Mouse (Mus musculus): ENCODE measurements around the gene Ppfibp1.

Ppfibp1 gene

GRCm38 (mm10) chr6:146958694-146959093, 70.4 kb downstream of the Ppfibp1 start:
- DNase-seq (ENCODE audit: low read depth, low spot score): no peak

- DNase-seq (ENCODE audit: low read depth, low spot score): no peak
Observed at GRCm38 (mm10) chr6:146959908-146960680, 71.8 kb downstream of the Ppfibp1 start.

- DNase-seq (ENCODE audit: low read depth, low spot score): no peak
Observed at GRCm38 (mm10) chr6:146960956-146961355, 72.7 kb downstream of the Ppfibp1 start.

GRCm38 (mm10) chr6:146961832-146962481, 73.7 kb downstream of the Ppfibp1 start:
- no peak for DNase-seq (ENCODE audit: low read depth, low spot score)

GRCm38 (mm10) chr6:146963396-146964150, 75.3 kb downstream of the Ppfibp1 start:
- no peak for DNase-seq (ENCODE audit: low read depth, low spot score)

- DNase-seq (ENCODE audit: low read depth, low spot score): no peak
Observed at GRCm38 (mm10) chr6:146965139-146965772, 77.0 kb downstream of the Ppfibp1 start.

- no peak for DNase-seq (ENCODE audit: low read depth, low spot score)
Observed at GRCm38 (mm10) chr6:146966446-146967019, 78.2 kb downstream of the Ppfibp1 start.

- DNase-seq (ENCODE audit: low read depth, low spot score): no peak
Observed at GRCm38 (mm10) chr6:146967836-146968235, 79.5 kb downstream of the Ppfibp1 start.

GRCm38 (mm10) chr6:146970811-146971210, 82.5 kb downstream of the Ppfibp1 start:
- DNase-seq (ENCODE audit: low read depth, low spot score): no peak

- DNase-seq (ENCODE audit: low read depth, low spot score): no peak
Observed at GRCm38 (mm10) chr6:146971366-146971765, 83.1 kb downstream of the Ppfibp1 start.

GRCm38 (mm10) chr6:146972009-146972408, 83.7 kb downstream of the Ppfibp1 start:
- no peak for DNase-seq (ENCODE audit: low read depth, low spot score)

- DNase-seq (ENCODE audit: low read depth, low spot score): no peak
Observed at GRCm38 (mm10) chr6:146972740-146973139, 84.5 kb downstream of the Ppfibp1 start.

GRCm38 (mm10) chr6:146973406-146973805, 85.1 kb downstream of the Ppfibp1 start:
- DNase-seq (ENCODE audit: low read depth, low spot score): no peak

GRCm38 (mm10) chr6:146973830-146974229, 85.5 kb downstream of the Ppfibp1 start:
- DNase-seq (ENCODE audit: low read depth, low spot score): no peak

- no peak for DNase-seq (ENCODE audit: low read depth, low spot score)
Observed at GRCm38 (mm10) chr6:146976446-146976845, 88.2 kb downstream of the Ppfibp1 start.

GRCm38 (mm10) chr6:146978691-146979114, 90.4 kb downstream of the Ppfibp1 start:
- DNase-seq (ENCODE audit: low read depth, low spot score): no peak

- DNase-seq (ENCODE audit: low read depth, low spot score): no peak
Observed at GRCm38 (mm10) chr6:146979115-146979744, 90.9 kb downstream of the Ppfibp1 start.

- no peak for DNase-seq (ENCODE audit: low read depth, low spot score)
Observed at GRCm38 (mm10) chr6:146979953-146980352, 91.7 kb downstream of the Ppfibp1 start.

- no peak for DNase-seq (ENCODE audit: low read depth, low spot score)
Observed at GRCm38 (mm10) chr6:146981249-146981835, 93.1 kb downstream of the Ppfibp1 start.

- no peak for DNase-seq (ENCODE audit: low read depth, low spot score)
Observed at GRCm38 (mm10) chr6:146984569-146984968, 96.3 kb downstream of the Ppfibp1 start.

- peak; percentile 41 for DNase-seq (ENCODE audit: low read depth, low spot score)
Observed at GRCm38 (mm10) chr6:146994236-146994635, 105.9 kb downstream of the Ppfibp1 start.
